21 mouse cellular contexts compared by ENCODE assay signal in the genomic region with DNA sequence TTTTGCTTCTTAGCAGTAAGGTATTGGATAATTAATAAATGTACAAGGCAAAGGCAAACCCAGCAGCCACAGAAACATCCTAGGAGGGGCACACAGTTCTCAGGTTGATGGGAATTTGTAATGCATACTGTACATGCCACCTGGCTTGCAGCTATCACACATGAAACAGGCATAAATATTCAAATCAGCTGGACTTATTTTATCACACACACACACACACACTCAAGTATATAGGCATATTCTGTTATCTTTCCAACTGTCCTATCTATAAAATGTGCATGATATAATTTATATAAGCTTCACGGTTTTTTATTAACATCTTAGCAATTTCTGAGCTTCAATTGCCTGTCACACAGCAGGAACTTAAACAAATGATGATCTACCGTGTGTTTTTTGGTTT.
DNase-seq lines count a peak whose midpoint lies in the region; ATAC-seq and TF ChIP-seq lines count a peak whose summit lies in the region.
"Had no signal": no experiment of that assay in that cellular context is flagged by ENCODE, and none has a peak within 500 bp of the region (broad histone marks: within the 10 kb centered on the region; RNA-seq: fewer than 3 reads in every experiment).

No protein-coding gene starts in this region.

- no peak overlapping the region for H3K4me3 ChIP-seq in liver, embryonic 14.5 days (ENCODE audit: insufficient read depth in 1 of 2, low read depth in 2 of 2, low read length in 2 of 2)
- H3K4me3 ChIP-seq: embryonic facial prominence, embryonic 12.5 days; forebrain, embryonic 13.5 days; gastrocnemius, adult 2 months; heart, embryonic 13.5 days; hindbrain, embryonic 12.5 days had no signal

- TF ChIP-seq EP300 in liver, embryonic 14.5 days (IDR thresholded peaks at IDR 0.05; ENCODE audit: low read depth): peak; percentile 69

- no peaks in the 10 kb centered on the region for H3K36me3 ChIP-seq in liver, embryonic 14.5 days (replicated peaks; ENCODE audit: control insufficient read depth, insufficient read depth, low read depth)
- H3K36me3 ChIP-seq: embryonic facial prominence, embryonic 12.5 days; hindbrain, embryonic 12.5 days had no signal

- no peak overlapping the region for H3K27ac ChIP-seq in liver, embryonic 14.5 days
- H3K27ac ChIP-seq: embryonic facial prominence, embryonic 12.5 days; forebrain, embryonic 13.5 days; gastrocnemius, adult 2 months; heart, embryonic 13.5 days; hindbrain, embryonic 12.5 days had no signal

- H3K9me3 ChIP-seq in liver, embryonic 14.5 days (ENCODE audit: control insufficient read depth, low read length): no peaks in the 10 kb centered on the region
- H3K9me3 ChIP-seq: embryonic facial prominence, embryonic 12.5 days; forebrain, embryonic 13.5 days; heart, embryonic 13.5 days; hindbrain, embryonic 12.5 days had no signal

- H3K9ac ChIP-seq in liver, embryonic 14.5 days (replicated peaks): no peak overlapping the region
- H3K9ac ChIP-seq: embryonic facial prominence, embryonic 12.5 days; forebrain, embryonic 13.5 days; forebrain, postnatal 0 days; heart, embryonic 13.5 days; hindbrain, embryonic 12.5 days had no signal

- DNase-seq in c-Kit-positive CD71-positive TER-119-negative erythroid progenitor cells, embryonic 14.5 days (ENCODE audit: low read depth): peak; percentile 8
- DNase-seq in liver, embryonic 14.5 days (ENCODE audit: low read depth in 3 of 3, low spot score in 3 of 3): peak; percentile 7 to 24 (median 22)
- DNase-seq in right cerebral cortex, adult 18-20 months: no peak
- DNase-seq in heart, adult 18-20 months: no peak
- DNase-seq in frontal cortex, postnatal 10 days (ENCODE audit: low spot score in 2 of 2): no peak
- DNase-seq: adrenal gland, adult 8-10 months; adrenal gland, postnatal 36 days; cerebellum, adult 11-12 months; cerebellum, adult 9-10 months; cerebellum, postnatal 25 days; forebrain, postnatal 0 days; gastrocnemius, adult 2 months; gastrocnemius, postnatal 25 days; heart, postnatal 4 days had no signal

- no peaks in the 10 kb centered on the region for H3K27me3 ChIP-seq in liver, embryonic 14.5 days (ENCODE audit: control insufficient read depth, insufficient read depth, low read length)
- H3K27me3 ChIP-seq: embryonic facial prominence, embryonic 12.5 days; forebrain, embryonic 13.5 days; heart, embryonic 13.5 days; hindbrain, embryonic 12.5 days had no signal

- 58% methylated on average over 2 of the region's 2 CpGs for WGBS in liver, embryonic 14.5 days (ENCODE audit: insufficient replicate concordance)

- no peak for TF ChIP-seq CTCF in liver, embryonic 14.5 days (IDR thresholded peaks at IDR 0.05; ENCODE audit: low read depth)

- H3K4me2 ChIP-seq in liver, embryonic 14.5 days (ENCODE audit: low read depth): no peak overlapping the region
- H3K4me2 ChIP-seq: embryonic facial prominence, embryonic 12.5 days; forebrain, embryonic 13.5 days; heart, embryonic 13.5 days; hindbrain, embryonic 12.5 days had no signal

- peak; percentile 85 for ATAC-seq in erythroblast, adult 5-6 weeks (replicated peaks; ENCODE audit: low FRiP score, poor library complexity, severe bottlenecking)
- peak; percentile 85 for ATAC-seq in liver, embryonic 14.5 days (ENCODE audit: insufficient read depth)
- ATAC-seq in megakaryocyte progenitor cell, adult 5-6 weeks (replicated peaks; ENCODE audit: poor library complexity): peak; percentile 76
- ATAC-seq: forebrain, embryonic 13.5 days; forebrain, postnatal 0 days; hindbrain, embryonic 16.5 days had no signal

- H3K4me1 ChIP-seq in liver, embryonic 14.5 days (replicated peaks; ENCODE audit: control insufficient read depth in 2 of 2, insufficient read depth in 2 of 2, low read length in 1 of 2): peaks cover 0 to 2% of the 10 kb centered on the region in 2 experiments; a peak in 2 of 4 replicates
- H3K4me1 ChIP-seq: embryonic facial prominence, embryonic 12.5 days; forebrain, embryonic 13.5 days; heart, embryonic 13.5 days; hindbrain, embryonic 12.5 days had no signal

Comparison
In these comparisons a context has a peak if more than half of its experiments do, and no peak if none do; other contexts are left out.
1. DNase-seq: peak in c-Kit-positive CD71-positive TER-119-negative erythroid progenitor cells, embryonic 14.5 days (single experiment) and liver, embryonic 14.5 days (3 of 3); none in right cerebral cortex, adult 18-20 months (single experiment), heart, adult 18-20 months (0 of 2) and frontal cortex, postnatal 10 days (0 of 2).
2. Peak in every context shown above with its lines, with median percentiles within 50 percentile points of each other: ATAC-seq.